Mouse (Mus musculus): Measurements from ENCODE around the gene Tbcd. TPM values are rescaled to one million over a fixed set of nuclear protein-coding genes. Genes with fewer than 3 reads are reported as not detected.
A peak's percentile ranks its signal among the peaks of the same experiment; 100 is the strongest.

Gene Tbcd
- polyA plus RNA-seq, 1 experiment = 99.9 TPM

GRCm38 (mm10) chr11:121475699-121476415 is 24.1 kb downstream of the Tbcd start:
- no peak for DNase-seq (ENCODE audit: low read depth)

- DNase-seq (ENCODE audit: low read depth) = peak; percentile 85
Observed at GRCm38 (mm10) chr11:121479476-121480203, 27.9 kb downstream of the Tbcd start.

GRCm38 (mm10) chr11:121481129-121481528 is 29.4 kb downstream of the Tbcd start:
- DNase-seq (ENCODE audit: low read depth) = peak; percentile 54

GRCm38 (mm10) chr11:121485882-121486281 is 34.1 kb downstream of the Tbcd start:
- no peak for DNase-seq (ENCODE audit: low read depth)

GRCm38 (mm10) chr11:121490651-121491050 is 38.9 kb downstream of the Tbcd start:
- no peak for DNase-seq (ENCODE audit: low read depth)

GRCm38 (mm10) chr11:121500595-121500994 is 48.8 kb downstream of the Tbcd start:
- DNase-seq (ENCODE audit: low read depth) = no peak

- DNase-seq (ENCODE audit: low read depth) = no peak
Observed at GRCm38 (mm10) chr11:121501525-121501924, 49.8 kb downstream of the Tbcd start.

- no peak for DNase-seq (ENCODE audit: low read depth)
Observed at GRCm38 (mm10) chr11:121502000-121502860, 50.5 kb downstream of the Tbcd start.

- DNase-seq (ENCODE audit: low read depth) = peak; percentile 40
Observed at GRCm38 (mm10) chr11:121508478-121508877, 56.7 kb downstream of the Tbcd start.

- peak; percentile 47 for DNase-seq (ENCODE audit: low read depth)
Observed at GRCm38 (mm10) chr11:121510512-121511246, 58.9 kb downstream of the Tbcd start.

GRCm38 (mm10) chr11:121512896-121513572 is 61.3 kb downstream of the Tbcd start:
- no peak for DNase-seq (ENCODE audit: low read depth)

- peak; percentile 88 for DNase-seq (ENCODE audit: low read depth)
Observed at GRCm38 (mm10) chr11:121515996-121516395, 64.2 kb downstream of the Tbcd start.

- DNase-seq (ENCODE audit: low read depth) = peak; percentile 56
Observed at GRCm38 (mm10) chr11:121516906-121517305, 65.2 kb downstream of the Tbcd start.

GRCm38 (mm10) chr11:121517687-121518465 is 66.1 kb downstream of the Tbcd start:
- DNase-seq (ENCODE audit: low read depth) = peak; percentile 61

GRCm38 (mm10) chr11:121519131-121519530 is 67.4 kb downstream of the Tbcd start, which contains the start of gene Zfp750:
Gene Zfp750 (minus strand): TSS chr11:121519333.
- peak; percentile 41 for DNase-seq (ENCODE audit: low read depth)

- DNase-seq (ENCODE audit: low read depth) = no peak
Observed at GRCm38 (mm10) chr11:121519703-121520102, 68.0 kb downstream of the Tbcd start.

GRCm38 (mm10) chr11:121520761-121521160 is 69.0 kb downstream of the Tbcd start:
- no peak for DNase-seq (ENCODE audit: low read depth)

- DNase-seq (ENCODE audit: low read depth) = no peak
Observed at GRCm38 (mm10) chr11:121522156-121522762, 70.5 kb downstream of the Tbcd start.

GRCm38 (mm10) chr11:121524191-121524590 is 72.4 kb downstream of the Tbcd start:
- DNase-seq (ENCODE audit: low read depth) = no peak

- DNase-seq (ENCODE audit: low read depth) = no peak
Observed at GRCm38 (mm10) chr11:121529747-121530146, 78.0 kb downstream of the Tbcd start.
